Mouse (Mus musculus) testis, adult 2 months (tissue): Measurements from ENCODE around the gene Arel1. TPM values are rescaled to one million over a fixed set of nuclear protein-coding genes. Genes with fewer than 3 reads are reported as not detected.

Experiments used
- H3K27ac ChIP-seq: fragments of 200-500 bp; 2 replicates; pipeline ENCODE4 v1.5.1; 2012; ENCODE audit warnings: low read depth, low read length; ENCODE audit not compliant: control insufficient read depth, insufficient read depth
- H3K27me3 ChIP-seq: fragments of 200-500 bp; 2 replicates; pipeline ENCODE4 v1.6.1; 2012; ENCODE audit warnings: mild to moderate bottlenecking, low read length, moderate library complexity; ENCODE audit not compliant: control insufficient read depth, insufficient read depth
- H3K36me3 ChIP-seq: fragments of 200-500 bp; 2 replicates; pipeline ENCODE4 v1.6.1; 2012; ENCODE audit warnings: mild to moderate bottlenecking, low read length; ENCODE audit not compliant: control insufficient read depth, insufficient read depth
- H3K4me1 ChIP-seq: fragments of 200-500 bp; 2 replicates; pipeline ENCODE4 v1.6.1; 2012; ENCODE audit warnings: low read length; ENCODE audit not compliant: control insufficient read depth, insufficient read depth
- H3K4me3 ChIP-seq: fragments of 200-500 bp; 2 replicates; pipeline ENCODE4 v1.5.1; 2012; ENCODE audit warnings: low read depth, mild to moderate bottlenecking, low read length, moderate library complexity, mixed read lengths; ENCODE audit not compliant: control insufficient read depth
- CTCF ChIP-seq: fragments of 200-500 bp; IDR thresholded peaks from 2 replicates; pipeline ENCODE4 v1.5.1; 2012; ENCODE audit warnings: low read depth, mild to moderate bottlenecking, inconsistent platforms, low read length, moderate library complexity; ENCODE audit not compliant: control insufficient read depth, insufficient read depth, insufficient replicate concordance
- POLR2A ChIP-seq: fragments of 200-500 bp; IDR thresholded peaks from 2 replicates; pipeline ENCODE4 v1.6.1; 2012; ENCODE audit warnings: low read depth, mild to moderate bottlenecking, inconsistent platforms, low read length, moderate library complexity; ENCODE audit not compliant: control insufficient read depth
- polyA plus RNA-seq: library from polyadenylated mRNA; depleted of rRNA; stranded (reverse); fragments of >200 nt; gene quantifications from 2 replicates; pipeline ENCODE4 v1.2.3, GENCODE M21; 2012

The Arel1 gene
- polyA plus RNA-seq, 1 experiment, result 79.6 TPM

DNA sequence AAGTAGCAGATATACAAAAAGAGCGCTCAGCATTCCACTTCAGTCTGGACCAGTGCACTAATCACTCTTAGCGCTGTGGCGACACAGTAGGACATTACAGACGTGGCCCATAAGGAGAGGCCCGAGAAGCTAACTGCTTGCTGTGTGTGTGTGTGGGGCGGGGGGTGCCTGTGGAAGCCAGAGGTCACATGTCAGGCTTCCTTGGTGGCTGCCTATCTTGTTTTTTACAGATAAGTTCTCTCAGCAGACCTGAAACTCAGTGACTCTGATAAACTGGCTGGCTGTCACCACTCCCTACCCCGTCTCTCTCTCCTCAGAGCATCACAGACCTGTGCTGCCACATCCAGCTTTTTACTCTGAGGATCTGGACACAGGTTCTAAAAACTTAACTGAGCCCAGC is 8.1 kb downstream of the Arel1 start:
- H3K4me3 ChIP-seq, result no peak overlapping the region

DNA sequence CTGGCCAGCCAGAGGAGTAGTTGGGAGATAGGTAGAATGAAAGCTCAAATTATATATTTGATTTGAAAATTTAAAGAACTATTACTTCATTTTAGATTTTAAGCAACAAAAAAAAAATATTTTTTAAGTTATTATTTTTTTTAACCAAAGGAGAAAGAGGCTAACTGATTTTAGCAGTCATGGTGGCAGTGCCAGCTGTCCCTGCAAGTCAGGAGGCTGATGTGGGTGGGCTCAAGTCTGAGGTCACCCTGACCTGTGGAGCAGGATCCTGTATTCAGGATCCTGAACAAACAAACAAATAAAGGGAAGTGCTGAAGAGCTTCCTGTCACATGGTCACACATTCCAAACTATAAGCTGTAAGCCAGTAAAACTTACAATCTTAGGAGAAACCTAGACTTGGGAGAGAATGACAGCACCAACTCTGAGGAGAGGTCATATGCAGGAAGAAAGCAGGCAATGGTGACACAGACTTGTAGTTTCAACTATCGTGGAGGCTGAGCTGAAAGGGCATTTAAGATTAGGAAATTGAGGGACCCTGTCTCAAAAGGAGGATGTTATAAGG is 11.8 kb downstream of the Arel1 start:
- Histone ChIP-seq H3K4me1 (no peaks in the 10 kb centered on the region), H3K27me3 (no peaks in the 10 kb centered on the region), H3K27ac (no peak overlapping the region), H3K36me3 (no peaks in the 10 kb centered on the region), H3K4me3 (no peak overlapping the region)
- TF ChIP-seq POLR2A, result no peak
- no peak for TF ChIP-seq CTCF

More for the DNA sequence above, 8.1 kb downstream of the Arel1 start:
- no peaks in the 10 kb centered on the region for H3K4me1 ChIP-seq
- no peaks in the 10 kb centered on the region; the same call in 1 of the 2 replicates for H3K36me3 ChIP-seq
- no peaks in the 10 kb centered on the region for H3K27me3 ChIP-seq
- H3K27ac ChIP-seq, result no peak overlapping the region
- no peak for TF ChIP-seq CTCF
- TF ChIP-seq POLR2A, result no peak

DNA sequence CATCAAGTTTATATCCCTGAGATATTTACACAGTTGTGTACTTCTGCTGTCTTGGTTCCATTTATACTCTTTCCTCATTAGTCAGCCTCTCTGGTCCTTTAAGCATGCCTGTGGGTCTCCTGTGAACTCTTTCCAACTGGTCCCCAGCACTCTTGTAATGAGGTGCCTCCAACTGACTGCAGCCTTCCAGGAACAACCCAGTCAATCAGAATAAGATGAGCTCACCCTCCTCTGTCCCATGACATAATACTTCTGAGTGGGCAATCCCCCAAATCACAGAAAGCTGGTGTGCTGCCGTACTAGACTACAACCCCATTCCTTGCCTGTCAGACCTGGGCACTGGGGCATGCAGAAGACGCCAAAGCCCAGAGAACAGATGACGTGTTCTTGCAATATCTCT is 14.4 kb downstream of the Arel1 start:
- Histone ChIP-seq H3K27ac (no peak overlapping the region), H3K36me3 (no peaks in the 10 kb centered on the region), H3K27me3 (no peaks in the 10 kb centered on the region), H3K4me1 (no peaks in the 10 kb centered on the region), H3K4me3 (no peak overlapping the region)
- TF ChIP-seq CTCF (no peak), POLR2A (no peak)

DNA sequence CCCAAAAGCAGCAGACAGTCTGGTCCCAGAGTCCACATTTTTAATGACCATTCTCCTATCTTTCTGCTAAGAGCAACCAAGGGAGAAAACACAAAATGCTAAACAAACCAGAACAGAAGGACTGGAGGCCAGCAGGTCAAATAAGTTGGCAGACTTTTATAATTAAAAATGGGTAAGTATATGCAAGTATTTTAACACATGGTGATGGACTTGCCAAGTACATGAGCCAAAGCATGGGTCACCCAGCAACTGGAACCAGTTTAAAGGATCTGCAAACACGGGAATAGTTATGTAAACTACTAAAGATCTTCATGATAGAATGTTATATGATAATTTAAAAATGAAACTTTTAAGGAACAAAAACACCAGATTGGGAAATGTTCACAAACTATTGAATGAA is 18.3 kb downstream of the Arel1 start:
- no peak overlapping the region for H3K27ac ChIP-seq
- no peaks in the 10 kb centered on the region for H3K36me3 ChIP-seq

DNA sequence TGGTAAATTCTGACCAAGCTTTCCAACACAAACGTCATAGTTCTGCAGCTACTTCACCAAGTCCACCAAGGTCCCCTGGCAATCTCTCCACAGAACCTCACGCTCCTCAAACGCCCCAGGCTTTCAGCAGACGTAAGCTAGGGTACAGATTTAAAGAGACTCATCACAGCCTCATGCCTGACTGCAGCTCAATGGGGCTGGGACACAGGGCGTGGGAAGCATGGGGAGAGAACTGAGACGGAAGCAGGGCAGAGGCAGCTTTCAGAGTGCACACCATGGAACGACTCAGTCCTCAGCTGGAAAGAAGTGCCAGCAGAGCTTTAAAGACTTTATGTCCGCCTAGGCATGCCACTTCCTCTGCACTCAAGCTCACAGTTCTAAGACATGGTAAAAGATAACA is 19.2 kb downstream of the Arel1 start:
- H3K27ac ChIP-seq, result no peak overlapping the region
- H3K36me3 ChIP-seq, result no peaks in the 10 kb centered on the region

More for the DNA sequence above, 18.3 kb downstream of the Arel1 start:
- no peak for TF ChIP-seq POLR2A
- no peak for TF ChIP-seq CTCF
- Histone ChIP-seq H3K4me1 (0 out of 2 replicates have a peak, but pooled peaks cover 2% of the 10 kb centered on the region), H3K4me3 (no peak overlapping the region), H3K27me3 (no peaks in the 10 kb centered on the region)

DNA sequence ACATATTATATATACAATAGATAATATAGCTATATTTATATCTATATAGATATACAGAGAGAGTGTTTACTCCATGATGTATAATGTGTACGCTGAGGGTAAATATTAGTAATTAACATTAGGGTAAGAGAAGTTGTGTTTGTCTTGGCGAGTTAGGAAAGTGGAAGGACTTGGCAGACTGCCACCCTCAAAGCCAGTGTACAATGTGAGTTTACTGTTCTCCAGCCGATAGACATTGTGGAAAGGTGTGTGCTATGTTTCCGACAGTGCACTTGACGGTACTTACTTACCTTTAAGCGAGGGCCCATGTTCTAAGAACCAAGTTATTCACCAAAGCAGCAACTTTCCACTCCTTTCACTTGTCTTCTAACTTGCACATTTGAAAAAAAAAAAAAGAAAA is 19.9 kb downstream of the Arel1 start:
- H3K27ac ChIP-seq, result no peak overlapping the region
- H3K36me3 ChIP-seq, result no peaks in the 10 kb centered on the region
- H3K4me1 ChIP-seq, result 0 out of 2 replicates have a peak, but pooled peaks cover 2% of the 10 kb centered on the region
- H3K4me3 ChIP-seq, result no peak overlapping the region
- no peaks in the 10 kb centered on the region for H3K27me3 ChIP-seq
- TF ChIP-seq POLR2A (no peak), CTCF (no peak)

More for the DNA sequence above, 19.2 kb downstream of the Arel1 start:
- TF ChIP-seq CTCF (no peak), POLR2A (no peak)
- Histone ChIP-seq H3K4me3 (no peak overlapping the region), H3K4me1 (0 out of 2 replicates have a peak, but pooled peaks cover 2% of the 10 kb centered on the region), H3K27me3 (no peaks in the 10 kb centered on the region)

DNA sequence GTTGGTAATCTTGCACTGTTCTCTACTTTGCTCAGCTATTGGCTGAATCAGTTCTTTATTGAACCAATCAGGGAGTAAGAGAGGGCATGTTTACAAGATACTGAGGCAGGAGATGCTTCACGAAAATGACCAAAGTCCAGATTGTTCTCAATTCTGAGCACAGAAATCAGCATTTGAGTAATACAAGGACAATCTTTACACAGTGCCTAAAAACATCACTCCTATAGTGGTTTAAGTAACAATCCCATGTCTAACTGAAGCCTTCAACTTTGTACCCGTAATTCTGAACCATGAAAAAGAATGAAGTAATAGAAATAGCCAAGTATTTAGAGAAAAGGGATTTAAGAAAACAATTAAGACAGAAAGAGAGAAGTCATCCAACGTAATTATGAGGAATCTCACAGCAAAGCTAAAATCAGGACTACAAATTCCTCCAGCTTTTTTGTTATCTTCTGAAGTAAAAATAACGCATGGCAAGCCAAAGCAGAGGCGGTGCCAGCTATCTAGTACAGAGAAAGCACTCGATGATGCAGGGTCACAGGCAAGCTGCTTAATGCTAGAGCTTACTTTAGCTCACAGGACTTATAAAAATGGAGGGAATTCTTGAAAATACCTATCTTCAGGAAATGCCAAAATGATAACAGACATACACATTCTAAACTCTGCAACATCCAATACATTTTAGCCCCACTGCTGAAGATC is 22.0 kb downstream of the Arel1 start:
- no peak for TF ChIP-seq CTCF
- no peak for TF ChIP-seq POLR2A
- Histone ChIP-seq H3K4me1 (0 out of 2 replicates have a peak, but pooled peaks cover 2% of the 10 kb centered on the region), H3K27me3 (no peaks in the 10 kb centered on the region), H3K27ac (0 out of 2 replicates have a peak overlapping the region, but pooled peaks have one; percentile 17), H3K36me3 (no peaks in the 10 kb centered on the region), H3K4me3 (no peak overlapping the region)
